Mouse (Mus musculus): ENCODE data around the gene Thap8. TPM values are rescaled to one million over a fixed set of nuclear protein-coding genes. Genes with fewer than 3 reads are reported as not detected.

Thap8 gene
- polyA plus RNA-seq, 1 experiment from 2014 or later = 0.65 TPM

DNA sequence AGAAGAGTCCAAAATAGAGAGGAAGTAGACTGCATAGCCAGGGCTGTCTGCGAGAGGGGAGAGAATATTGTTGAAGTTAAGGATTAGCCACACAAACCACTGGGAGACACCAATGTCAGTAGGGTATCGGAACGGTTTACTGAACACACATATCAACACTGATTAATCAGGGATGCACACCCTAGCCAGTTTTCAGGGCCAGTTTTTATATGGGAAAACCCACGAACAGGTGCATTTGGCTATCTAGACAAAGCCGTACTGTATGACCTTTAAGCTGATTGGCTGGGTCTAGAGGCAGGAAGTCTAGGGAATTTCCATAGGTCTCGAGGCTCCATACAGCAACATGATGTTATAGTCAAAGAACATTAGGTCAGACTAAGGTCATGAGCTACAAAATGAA is 43.0 kb downstream of the Thap8 start:
- peak overlapping the region; percentile 78 for H3K4me2 ChIP-seq
- no peaks in the 10 kb centered on the region for H3K36me3 ChIP-seq
- peak overlapping the region; percentile 75 for H3K4me3 ChIP-seq (replicated peaks)
- peak overlapping the region; percentile 92 for H3K27ac ChIP-seq
- H3K9me3 ChIP-seq = no peaks in the 10 kb centered on the region
- H3K9ac ChIP-seq = no peak overlapping the region
- no peaks in the 10 kb centered on the region for H3K27me3 ChIP-seq (replicated peaks)
- ATAC-seq (ENCODE audit: insufficient read depth, low FRiP score, low read depth) = no peak
- peaks cover 11% of the 10 kb centered on the region; the same call in 1 of the 2 replicates for H3K4me1 ChIP-seq
- 19% methylated on average over 6 of the region's 6 CpGs for WGBS

DNA sequence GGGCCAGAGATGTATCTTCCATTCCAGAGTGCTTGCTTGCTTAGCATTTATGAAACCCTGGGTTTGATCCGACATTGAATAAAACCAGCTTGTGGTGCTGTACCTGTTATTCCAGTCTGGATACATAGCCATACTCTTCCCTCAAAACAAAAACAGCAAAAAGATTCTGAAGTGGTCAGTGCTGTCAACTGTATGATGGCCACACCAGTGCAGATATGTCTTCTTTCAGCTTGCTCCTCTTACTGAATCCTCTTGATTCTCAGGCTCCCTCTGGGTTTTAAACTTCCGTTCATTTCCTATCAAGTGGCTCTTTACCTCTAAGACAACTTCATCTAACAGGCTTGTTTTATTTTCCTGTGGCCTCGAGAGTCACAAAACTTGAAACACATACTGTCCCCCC is 43.9 kb downstream of the Thap8 start, which contains the start of gene Sdhaf1:
Sdhaf1 (minus strand) TSS at position 101 of the 400 bp plus-strand sequence.
- Histone ChIP-seq H3K36me3 (no peaks in the 10 kb centered on the region), H3K27ac (peak within 1 kb of the TSS; percentile 92), H3K4me1 (peaks cover 11% of the 10 kb centered on the region; the same call in 1 of the 2 replicates), H3K9me3 (no peaks in the 10 kb centered on the region), H3K4me2 (peak within 1 kb of the TSS; percentile 78), H3K27me3 (replicated peaks) (no peaks in the 10 kb centered on the region), H3K4me3 (replicated peaks) (peak within 1 kb of the TSS; percentile 75), H3K9ac (no peak within 1 kb of the TSS)
- ATAC-seq (ENCODE audit: insufficient read depth, low FRiP score, low read depth) = no peak
- WGBS = 76% methylated on average over 3 of the region's 3 CpGs

- H3K4me2 ChIP-seq = no peak overlapping the region
- 82% methylated on average over 5 of the region's 5 CpGs for WGBS
- H3K4me3 ChIP-seq (replicated peaks) = no peak overlapping the region
Measured at GRCm38 (mm10) chr7:30324300-30324944, 44.5 kb downstream of the Thap8 start.

GRCm38 (mm10) chr7:30325364-30325763 is 45.5 kb downstream of the Thap8 start:
- H3K4me3 ChIP-seq (replicated peaks) = no peak overlapping the region
- no peaks in the 10 kb centered on the region for H3K27me3 ChIP-seq (replicated peaks)
- H3K9ac ChIP-seq = no peak overlapping the region
- H3K4me1 ChIP-seq = peaks cover 11% of the 10 kb centered on the region; the same call in 1 of the 2 replicates
- WGBS = 44% methylated on average over 2 of the region's 2 CpGs
- H3K4me2 ChIP-seq = no peak overlapping the region
- H3K27ac ChIP-seq = no peak overlapping the region
- no peak for ATAC-seq (ENCODE audit: insufficient read depth, low FRiP score, low read depth)
- H3K36me3 ChIP-seq = no peaks in the 10 kb centered on the region
- no peaks in the 10 kb centered on the region for H3K9me3 ChIP-seq

More at GRCm38 (mm10) chr7:30324300-30324944, 44.5 kb downstream of the Thap8 start:
- Histone ChIP-seq H3K36me3 (no peaks in the 10 kb centered on the region), H3K27me3 (replicated peaks) (no peaks in the 10 kb centered on the region), H3K9me3 (no peaks in the 10 kb centered on the region), H3K4me1 (peaks cover 11% of the 10 kb centered on the region; the same call in 1 of the 2 replicates), H3K9ac (no peak overlapping the region), H3K27ac (no peak overlapping the region)
- no peak for ATAC-seq (ENCODE audit: insufficient read depth, low FRiP score, low read depth)

DNA sequence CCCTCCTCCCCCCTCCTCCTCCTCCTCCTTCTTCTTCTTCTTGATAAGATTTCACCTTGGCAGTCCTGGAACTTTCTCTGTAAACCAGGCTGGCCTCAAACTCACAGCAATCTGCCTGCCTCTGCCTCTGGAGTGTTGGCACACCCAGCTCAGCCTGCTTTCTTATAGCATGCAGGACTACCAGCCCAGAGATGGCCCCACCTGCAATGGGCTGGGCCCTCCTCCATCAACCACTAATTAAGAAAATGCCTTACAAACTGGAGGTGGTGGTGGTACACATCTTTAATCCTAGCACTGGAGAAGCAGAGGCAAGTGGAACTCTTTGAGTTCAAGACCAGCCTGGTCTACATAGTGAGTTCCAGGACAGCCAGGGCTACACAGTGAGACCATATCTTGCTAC is 46.5 kb downstream of the Thap8 start:
- peaks cover 4% of the 10 kb centered on the region; the same call in 1 of the 2 replicates for H3K4me1 ChIP-seq
- no peak overlapping the region for H3K9ac ChIP-seq
- H3K36me3 ChIP-seq = no peaks in the 10 kb centered on the region
- no peaks in the 10 kb centered on the region for H3K27me3 ChIP-seq (replicated peaks)
- H3K4me2 ChIP-seq = no peak overlapping the region
- H3K27ac ChIP-seq = no peak overlapping the region
- H3K9me3 ChIP-seq = no peaks in the 10 kb centered on the region
- ATAC-seq (ENCODE audit: insufficient read depth, low FRiP score, low read depth) = no peak
- H3K4me3 ChIP-seq (replicated peaks) = no peak overlapping the region

GRCm38 (mm10) chr7:30327140-30327539 is 47.2 kb downstream of the Thap8 start:
- Histone ChIP-seq H3K27ac (no peak overlapping the region), H3K4me2 (no peak overlapping the region), H3K27me3 (replicated peaks) (no peaks in the 10 kb centered on the region), H3K9ac (no peak overlapping the region), H3K4me3 (replicated peaks) (no peak overlapping the region), H3K4me1 (peaks cover 3% of the 10 kb centered on the region; the same call in 1 of the 2 replicates), H3K36me3 (no peaks in the 10 kb centered on the region), H3K9me3 (no peaks in the 10 kb centered on the region)
- 55% methylated on average over 15 of the region's 15 CpGs for WGBS
- no peak for ATAC-seq (ENCODE audit: insufficient read depth, low FRiP score, low read depth)

GRCm38 (mm10) chr7:30328379-30328778 is 48.5 kb downstream of the Thap8 start:
- 45% methylated on average over 10 of the region's 10 CpGs for WGBS
- H3K4me3 ChIP-seq (replicated peaks) = no peak overlapping the region

GRCm38 (mm10) chr7:30331887-30332286 is 52.0 kb downstream of the Thap8 start:
- Histone ChIP-seq H3K4me1 (peaks cover 8% of the 10 kb centered on the region; the same call in 1 of the 2 replicates), H3K9me3 (no peaks in the 10 kb centered on the region), H3K27me3 (replicated peaks) (peaks cover 13% of the 10 kb centered on the region; the same call in 1 of the 2 replicates), H3K4me2 (peak overlapping the region; percentile 24; the same call in 1 of the 2 replicates), H3K36me3 (no peaks in the 10 kb centered on the region), H3K4me3 (replicated peaks) (no peak overlapping the region), H3K9ac (no peak overlapping the region), H3K27ac (no peak overlapping the region)
- 8% methylated on average over 13 of the region's 13 CpGs for WGBS
- ATAC-seq (ENCODE audit: insufficient read depth, low FRiP score, low read depth) = peak; percentile 73; the same call in 1 of the 2 replicates

More at GRCm38 (mm10) chr7:30328379-30328778, 48.5 kb downstream of the Thap8 start:
- no peak overlapping the region for H3K27ac ChIP-seq
- no peak for ATAC-seq (ENCODE audit: insufficient read depth, low FRiP score, low read depth)
- H3K9me3 ChIP-seq = no peaks in the 10 kb centered on the region
- H3K4me2 ChIP-seq = no peak overlapping the region
- no peaks in the 10 kb centered on the region for H3K27me3 ChIP-seq (replicated peaks)
- H3K4me1 ChIP-seq = peaks cover 3% of the 10 kb centered on the region; the same call in 1 of the 2 replicates
- H3K36me3 ChIP-seq = no peaks in the 10 kb centered on the region
- H3K9ac ChIP-seq = no peak overlapping the region

- no peak overlapping the region for H3K4me3 ChIP-seq (replicated peaks)
- H3K9me3 ChIP-seq = no peaks in the 10 kb centered on the region
- WGBS = 67% methylated on average over 18 of the region's 18 CpGs
- no peak overlapping the region for H3K27ac ChIP-seq
- H3K4me1 ChIP-seq = peaks cover 8% of the 10 kb centered on the region; the same call in 1 of the 2 replicates
- no peaks in the 10 kb centered on the region for H3K36me3 ChIP-seq
- peaks cover 13% of the 10 kb centered on the region; the same call in 1 of the 2 replicates for H3K27me3 ChIP-seq (replicated peaks)
- H3K4me2 ChIP-seq = no peak overlapping the region
- no peak for ATAC-seq (ENCODE audit: insufficient read depth, low FRiP score, low read depth)
- no peak overlapping the region for H3K9ac ChIP-seq
Measured at GRCm38 (mm10) chr7:30332622-30333259, 52.8 kb downstream of the Thap8 start.

- peak; percentile 45; the same call in 1 of the 2 replicates for ATAC-seq (ENCODE audit: insufficient read depth, low FRiP score, low read depth)
- peaks cover 8% of the 10 kb centered on the region; the same call in 1 of the 2 replicates for H3K4me1 ChIP-seq
- H3K9ac ChIP-seq = no peak overlapping the region
- 0 out of 2 replicates have a peak overlapping the region, but pooled peaks have one; percentile 16 for H3K27ac ChIP-seq
- no peak overlapping the region for H3K4me2 ChIP-seq
- no peak overlapping the region for H3K4me3 ChIP-seq (replicated peaks)
- H3K27me3 ChIP-seq (replicated peaks) = peaks cover 13% of the 10 kb centered on the region; the same call in 1 of the 2 replicates
- H3K36me3 ChIP-seq = no peaks in the 10 kb centered on the region
- WGBS = 13% methylated on average over 4 of the region's 4 CpGs
- no peaks in the 10 kb centered on the region for H3K9me3 ChIP-seq
Measured at GRCm38 (mm10) chr7:30333436-30333835, 53.5 kb downstream of the Thap8 start.

- Histone ChIP-seq H3K9me3 (no peaks in the 10 kb centered on the region), H3K4me1 (peaks cover 8% of the 10 kb centered on the region; the same call in 1 of the 2 replicates)
- no peak for ATAC-seq (ENCODE audit: insufficient read depth, low FRiP score, low read depth)
Measured at GRCm38 (mm10) chr7:30334563-30334962, 54.7 kb downstream of the Thap8 start.

GRCm38 (mm10) chr7:30335688-30336087 is 55.8 kb downstream of the Thap8 start:
- H3K4me3 ChIP-seq (replicated peaks) = no peak overlapping the region
- no peak overlapping the region for H3K9ac ChIP-seq
- WGBS = 76% methylated on average over 6 of the region's 6 CpGs
- no peak overlapping the region for H3K27ac ChIP-seq
- no peaks in the 10 kb centered on the region for H3K9me3 ChIP-seq
- peaks cover 16% of the 10 kb centered on the region; the same call in 1 of the 2 replicates for H3K27me3 ChIP-seq (replicated peaks)
- H3K4me1 ChIP-seq = peaks cover 8% of the 10 kb centered on the region; the same call in 1 of the 2 replicates
- ATAC-seq (ENCODE audit: insufficient read depth, low FRiP score, low read depth) = no peak
- H3K4me2 ChIP-seq = no peak overlapping the region
- no peaks in the 10 kb centered on the region for H3K36me3 ChIP-seq

More at GRCm38 (mm10) chr7:30334563-30334962, 54.7 kb downstream of the Thap8 start:
- no peak overlapping the region for H3K4me3 ChIP-seq (replicated peaks)
- no peak overlapping the region for H3K9ac ChIP-seq
- H3K27me3 ChIP-seq (replicated peaks) = peaks cover 16% of the 10 kb centered on the region; the same call in 1 of the 2 replicates
- 67% methylated on average over 5 of the region's 5 CpGs for WGBS
- no peak overlapping the region for H3K4me2 ChIP-seq
- H3K27ac ChIP-seq = no peak overlapping the region
- no peaks in the 10 kb centered on the region for H3K36me3 ChIP-seq
